Mouse (Mus musculus): ENCODE measurements around the gene Dtx4. TPM values are rescaled to one million over a fixed set of nuclear protein-coding genes. Genes with fewer than 3 reads are reported as not detected.

The Dtx4 gene
- total RNA-seq, 2 experiments from 2014 or later: 7.6 to 9.7 TPM

DNA sequence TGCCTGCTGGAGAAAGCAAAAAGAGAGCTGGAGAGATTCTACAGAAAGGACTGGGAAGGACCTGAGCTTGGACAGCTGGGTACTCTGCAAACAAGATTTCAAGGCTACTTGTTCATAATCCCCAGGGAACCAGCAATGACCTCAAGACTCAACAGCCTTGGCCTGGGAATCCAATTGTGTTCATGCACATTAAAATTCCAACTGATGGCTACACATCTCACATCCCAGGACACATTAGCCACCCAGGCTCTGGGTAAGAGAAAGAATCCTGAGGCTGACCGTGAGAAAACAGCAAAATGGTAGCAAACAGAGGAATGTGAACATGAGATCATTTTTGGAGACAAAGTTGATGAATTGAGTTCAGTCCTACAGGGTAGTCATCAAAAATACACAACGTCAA lies 5.0 kb downstream of the Dtx4 start:
- no peak for DNase-seq
- intact Hi-C loops (cut with DNase I): no loop called here

DNA sequence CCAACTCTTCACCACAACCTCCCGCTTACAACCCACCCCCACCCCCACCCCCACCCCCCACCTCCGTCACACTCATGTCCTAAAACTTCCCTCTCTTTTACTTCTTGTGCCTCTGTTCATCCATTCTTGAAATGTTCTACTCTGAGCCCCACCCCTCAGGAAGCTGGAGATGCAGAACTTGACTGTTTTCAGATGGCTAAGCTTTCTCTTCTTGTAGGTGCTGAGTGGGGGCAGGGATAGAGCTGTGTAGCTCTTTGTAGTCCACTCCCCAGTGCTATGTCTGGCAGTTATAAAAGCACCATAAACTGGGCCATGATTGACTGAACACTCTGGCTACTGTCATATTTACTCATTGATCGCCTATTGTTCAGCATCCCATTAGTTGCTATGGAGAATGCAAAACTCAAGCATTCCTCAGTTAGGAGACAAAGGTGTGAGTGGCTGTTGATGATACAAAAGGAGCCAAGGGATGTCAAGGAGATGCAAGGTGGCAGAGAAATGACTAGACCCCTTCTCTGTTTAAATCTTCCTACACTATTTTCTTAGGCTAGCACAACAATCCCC lies 6.2 kb downstream of the Dtx4 start:
- intact Hi-C loops (cut with DNase I): no loop called here
- DNase-seq: no peak

DNA sequence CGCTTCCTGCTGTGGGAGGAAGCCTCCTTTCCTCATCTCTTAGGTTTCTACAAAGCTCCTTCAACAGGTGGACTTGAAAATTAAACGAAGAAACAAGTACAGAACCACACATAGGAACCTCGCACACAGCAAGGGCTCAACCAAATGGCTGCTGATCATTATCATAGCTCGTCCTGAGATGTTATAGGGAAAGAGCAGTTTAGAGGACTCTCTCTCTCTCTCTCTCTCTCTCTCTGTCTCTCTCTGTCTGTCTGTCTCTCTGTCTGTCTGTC lies 7.1 kb downstream of the Dtx4 start:
- DNase-seq: no peak
- intact Hi-C loops (cut with DNase I): no loop called here

DNA sequence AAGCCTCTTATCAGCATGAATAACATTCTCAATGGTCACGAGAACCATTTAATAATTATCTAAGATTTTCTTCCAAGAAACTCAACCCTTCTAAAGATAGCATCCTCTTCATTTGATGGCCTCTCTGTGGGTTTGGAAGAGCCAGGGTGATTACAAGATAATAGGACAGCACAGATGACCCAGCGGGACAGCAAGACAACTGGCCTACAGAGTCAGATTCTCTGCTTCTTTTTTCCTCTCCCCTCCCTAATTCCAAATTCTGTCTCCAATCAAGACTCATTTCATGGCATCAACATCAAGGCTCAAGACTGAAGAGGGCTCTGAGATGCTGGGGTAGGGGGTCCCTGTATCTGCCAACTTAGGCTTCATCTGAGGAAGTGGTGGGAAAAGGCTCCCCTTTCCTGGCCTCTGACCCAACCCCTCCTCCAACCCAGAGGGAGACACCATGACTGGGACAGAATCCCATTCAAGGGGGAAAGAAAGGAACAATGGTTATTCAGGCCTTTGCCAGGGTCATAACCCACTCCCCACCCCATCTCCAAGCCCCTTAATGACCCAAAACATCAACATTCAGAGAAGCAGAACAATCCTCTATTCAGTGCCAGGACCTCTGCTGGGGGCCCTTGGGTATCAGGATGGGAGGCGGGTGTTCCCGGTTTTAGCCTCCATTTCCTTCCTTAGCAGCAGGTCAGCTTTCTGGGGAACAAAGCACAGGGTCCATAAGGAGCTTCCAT lies 7.6 kb downstream of the Dtx4 start:
- intact Hi-C loops (cut with DNase I): no loop called here

DNA sequence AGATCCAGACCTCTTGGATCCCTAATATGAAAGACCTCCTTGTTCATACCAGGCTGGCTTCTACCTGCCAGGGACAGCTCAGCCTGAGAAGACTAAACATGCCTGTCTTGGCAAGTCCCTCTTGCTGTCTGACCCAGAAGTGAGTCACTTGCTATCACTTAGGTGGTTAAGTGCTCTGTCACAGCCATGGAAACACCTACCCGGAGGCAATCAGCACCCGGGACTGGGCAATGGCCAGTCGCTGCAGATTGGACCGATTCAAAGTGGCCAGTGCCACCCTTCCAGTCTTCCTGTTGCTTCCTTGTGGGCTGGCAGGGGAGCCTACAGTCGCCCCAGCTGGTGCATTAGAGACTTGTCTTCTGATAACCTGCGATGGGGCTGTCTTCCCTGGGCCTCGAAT lies 9.6 kb downstream of the Dtx4 start:
- no peak for DNase-seq
- intact Hi-C loops (cut with DNase I): no loop called here

More for the DNA sequence above, 7.6 kb downstream of the Dtx4 start:
- DNase-seq: no peak

DNA sequence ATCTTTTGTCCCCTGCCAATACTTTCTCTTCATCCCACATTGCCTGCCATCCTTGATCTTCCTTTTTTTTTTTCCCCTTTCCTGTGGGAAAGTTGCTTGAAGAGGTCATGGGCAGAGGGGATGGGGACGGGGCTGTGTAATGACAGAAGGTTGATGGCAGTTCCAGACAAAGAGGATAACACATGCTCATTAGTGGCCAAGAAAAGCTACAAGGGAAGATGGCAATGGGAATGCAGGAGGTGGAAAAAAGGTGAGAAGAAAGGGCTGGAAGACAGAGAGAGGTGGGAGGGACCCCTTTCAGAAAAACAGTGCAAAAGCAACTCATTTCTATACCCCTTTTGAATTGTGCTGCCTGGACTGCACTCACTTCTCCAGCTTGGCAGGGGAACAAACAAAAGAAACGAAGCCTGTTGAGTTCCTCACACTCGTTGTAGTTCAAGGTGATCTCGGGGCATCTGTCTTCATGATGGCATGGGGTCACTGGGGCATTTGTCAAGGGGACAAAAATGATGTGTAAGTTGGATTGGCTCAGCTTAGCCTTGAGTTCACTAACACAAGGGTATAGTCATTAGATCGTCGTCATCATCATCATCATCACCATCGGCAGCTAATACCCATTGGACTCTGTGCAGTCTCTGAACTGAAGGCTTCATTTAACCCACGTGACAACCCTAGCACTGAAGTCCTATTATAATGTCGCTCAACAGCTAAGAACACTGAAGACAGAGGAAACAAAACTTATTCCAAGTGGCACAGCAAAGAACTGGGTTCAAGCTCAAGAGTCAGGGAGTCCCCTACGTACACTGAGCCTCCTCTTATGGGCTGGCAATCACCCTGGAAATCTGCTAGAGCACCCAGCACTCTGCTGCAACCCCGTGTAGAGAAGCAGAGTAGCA lies 11.3 kb downstream of the Dtx4 start:
- DNase-seq: no peak
- intact Hi-C loops (cut with DNase I): no loop called here

DNA sequence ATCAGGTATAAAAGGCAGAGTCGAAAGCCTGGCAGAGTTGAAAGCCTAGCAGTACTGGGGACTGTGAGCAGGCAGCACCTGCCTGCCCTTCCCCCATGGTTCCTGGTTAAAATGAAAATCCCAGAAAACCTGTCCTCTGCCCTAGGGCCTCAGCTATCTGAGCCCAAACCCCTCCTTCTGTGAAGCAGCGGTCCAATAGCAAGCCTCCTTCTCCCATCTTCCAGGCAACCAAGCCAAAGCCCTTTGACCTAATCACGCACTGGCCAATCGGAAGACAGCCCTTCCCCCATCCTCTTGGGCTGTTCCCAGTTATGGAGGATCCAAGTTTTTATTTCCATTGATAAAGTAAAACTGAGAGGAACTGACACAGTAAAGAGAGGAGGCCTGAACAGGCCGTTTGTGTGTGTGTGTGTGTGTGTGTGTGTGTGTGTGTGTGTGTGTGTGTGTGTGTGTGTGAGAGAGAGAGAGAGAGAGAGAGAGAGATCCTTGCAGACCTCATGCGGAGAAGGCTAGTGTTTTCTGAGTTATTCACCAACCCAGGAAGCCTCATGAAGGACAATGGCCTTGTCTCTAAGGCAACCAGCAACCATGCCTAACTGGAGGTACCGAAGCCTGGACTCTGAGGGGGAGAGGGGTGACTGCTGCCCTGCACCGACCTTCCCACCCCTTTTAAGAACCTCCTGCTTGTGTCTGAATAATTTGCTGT lies 12.1 kb downstream of the Dtx4 start:
- peak; percentile 34 to 63 for DNase-seq
- intact Hi-C loops (cut with DNase I): no loop called here

DNA sequence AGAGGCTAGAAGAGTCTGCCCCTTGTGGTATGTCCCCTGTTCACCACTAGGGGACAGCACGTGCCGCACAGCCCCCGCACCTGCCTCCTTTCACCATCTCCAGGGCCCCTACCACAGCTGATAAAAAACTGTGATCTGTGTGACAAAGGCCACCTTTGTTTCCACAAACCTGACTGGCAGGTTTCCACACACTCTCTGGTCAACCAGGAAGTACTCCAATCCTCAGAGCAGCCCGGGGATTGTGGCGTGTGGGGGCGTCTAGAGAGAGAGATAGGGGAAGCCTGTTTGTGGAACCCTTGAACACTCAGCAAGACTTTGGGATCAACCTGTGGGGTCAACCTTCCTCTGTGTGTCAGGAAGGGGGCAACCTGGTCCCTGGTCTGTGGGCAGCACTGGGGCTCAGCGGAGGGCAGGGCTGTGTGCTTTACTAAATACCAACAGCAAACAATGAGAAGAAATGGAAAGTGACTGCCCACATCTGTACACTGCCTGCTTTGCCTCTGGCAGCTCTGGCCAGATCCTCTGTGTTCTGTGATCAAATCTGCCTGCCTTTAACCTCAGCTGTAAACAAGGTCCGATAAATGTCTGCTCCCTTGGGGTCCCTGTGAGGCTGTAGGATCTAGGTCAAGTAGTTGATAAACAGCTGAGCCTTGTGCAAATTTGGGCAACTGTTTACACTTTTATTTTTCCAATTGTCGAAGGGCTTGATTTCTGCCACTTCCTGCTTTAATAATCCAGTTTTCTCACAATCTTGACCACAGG lies 12.9 kb downstream of the Dtx4 start:
- intact Hi-C loops (cut with DNase I): no loop called here

DNA sequence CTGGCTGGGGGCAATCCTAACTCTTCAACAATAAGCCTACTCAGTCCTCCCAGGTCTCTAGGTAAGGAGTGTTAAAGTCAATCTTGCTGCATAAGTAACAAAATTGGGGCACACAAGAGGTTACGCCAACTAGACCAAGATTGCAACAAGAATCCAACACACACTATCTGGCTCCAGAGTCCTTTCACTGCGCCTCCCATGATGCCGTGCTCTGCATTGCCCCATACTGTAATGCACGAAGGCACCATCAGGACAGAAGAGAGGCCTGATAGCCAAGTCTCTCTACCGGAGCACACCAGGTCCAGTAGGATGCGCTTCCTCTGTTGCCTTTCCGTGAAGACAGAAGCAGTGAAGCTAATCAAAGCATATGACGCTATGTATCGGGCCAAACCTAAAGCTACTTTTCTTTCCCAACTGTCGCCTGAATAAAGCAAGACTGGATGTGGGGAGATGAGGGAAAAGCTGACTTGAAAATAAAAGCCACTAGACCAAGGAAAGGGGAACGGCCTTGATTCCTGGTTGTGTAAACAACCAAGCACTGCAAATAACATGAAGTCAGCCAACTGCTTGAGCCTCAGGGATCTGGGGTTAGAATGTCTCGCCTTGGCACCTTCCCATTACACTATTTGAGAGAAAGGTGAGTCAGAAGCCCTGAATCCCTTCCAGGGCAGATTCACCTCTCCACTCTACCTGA lies 13.6 kb downstream of the Dtx4 start:
- no peak for DNase-seq
- intact Hi-C loops (cut with DNase I): no loop called here

More for the DNA sequence above, 12.9 kb downstream of the Dtx4 start:
- DNase-seq: no peak

DNA sequence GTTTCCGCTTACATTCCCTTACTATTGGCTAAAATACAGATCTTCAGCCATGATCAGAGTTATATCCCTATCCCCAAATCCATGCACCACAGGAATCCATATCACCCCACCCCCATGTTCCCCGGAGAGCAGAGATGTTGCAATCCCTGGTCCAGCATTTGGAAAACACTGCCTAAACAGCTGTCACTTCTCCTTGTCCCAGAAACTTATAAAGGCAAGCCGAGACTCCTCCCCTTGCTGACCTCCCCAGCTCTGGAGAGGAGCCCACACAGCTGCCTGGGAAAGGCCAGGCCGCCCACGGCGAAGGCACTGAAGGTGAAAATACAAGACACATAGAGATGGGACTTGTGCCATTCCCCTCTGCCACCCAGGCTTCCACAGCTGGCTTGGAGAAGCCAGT lies 14.4 kb downstream of the Dtx4 start:
- intact Hi-C loops (cut with DNase I): no loop called here
- peak; percentile 82 to 86 for DNase-seq

DNA sequence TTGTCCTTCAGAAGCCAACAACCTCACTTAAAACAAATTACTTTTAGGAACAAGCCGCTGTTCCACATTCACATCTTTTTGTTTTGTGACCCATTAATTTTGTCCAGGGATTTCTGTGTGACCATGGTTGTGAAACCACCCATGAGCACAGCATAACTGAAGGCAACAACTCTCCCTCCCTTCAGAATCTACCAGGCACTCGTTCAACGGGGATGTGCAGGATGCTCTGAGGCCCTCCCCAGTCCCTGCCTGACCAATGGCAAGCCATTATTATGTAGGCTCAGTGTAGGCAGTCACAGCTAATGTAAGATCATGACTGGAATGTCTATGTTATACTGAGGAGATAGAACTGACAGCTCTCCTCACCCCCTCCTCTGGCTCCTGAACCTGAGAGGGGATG lies 15.6 kb downstream of the Dtx4 start:
- intact Hi-C loops (cut with DNase I): no loop called here
- DNase-seq: no peak

DNA sequence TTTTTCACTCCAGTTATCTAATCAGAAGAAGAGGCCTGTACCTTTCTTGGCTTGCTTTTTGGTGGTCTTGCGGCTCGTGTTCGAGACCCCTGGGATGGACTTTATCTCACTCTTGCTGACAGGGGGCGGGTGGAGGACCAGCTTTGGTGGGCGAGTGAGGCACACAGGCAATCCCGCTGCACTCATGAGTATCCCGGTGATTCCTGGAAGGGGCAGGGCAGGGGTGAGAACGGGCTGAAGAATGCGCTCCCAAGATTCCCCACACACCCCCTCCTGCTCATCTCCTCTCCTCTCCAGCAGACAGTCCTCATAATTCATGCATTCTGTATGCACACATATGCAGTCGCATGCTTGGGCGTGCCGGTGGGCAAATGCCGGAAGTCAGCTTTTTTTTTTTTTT lies 16.0 kb downstream of the Dtx4 start:
- intact Hi-C loops (cut with DNase I): no loop called here

DNA sequence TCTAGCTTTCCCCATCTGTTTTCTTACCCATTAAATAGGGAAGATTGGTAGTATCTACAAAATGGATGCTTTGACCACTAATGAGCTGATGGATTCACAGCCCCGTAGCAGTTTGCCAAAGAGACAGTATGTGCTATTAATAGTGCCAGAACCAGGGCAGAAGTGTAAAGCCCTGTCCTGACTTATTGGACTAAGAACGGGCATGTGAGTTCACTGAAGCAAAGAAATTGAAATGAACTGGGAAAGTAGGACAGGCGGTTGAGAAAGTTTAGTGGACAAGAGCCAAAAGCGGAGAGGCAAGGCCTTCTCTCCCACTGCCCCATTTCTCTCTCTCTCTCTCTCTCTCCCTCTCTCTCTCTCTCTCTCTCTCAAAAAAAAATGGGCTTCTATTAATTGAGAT lies 17.0 kb downstream of the Dtx4 start:
- intact Hi-C loops (cut with DNase I): no loop called here
- DNase-seq: no peak

More for the DNA sequence above, 16.0 kb downstream of the Dtx4 start:
- DNase-seq: no peak

DNA sequence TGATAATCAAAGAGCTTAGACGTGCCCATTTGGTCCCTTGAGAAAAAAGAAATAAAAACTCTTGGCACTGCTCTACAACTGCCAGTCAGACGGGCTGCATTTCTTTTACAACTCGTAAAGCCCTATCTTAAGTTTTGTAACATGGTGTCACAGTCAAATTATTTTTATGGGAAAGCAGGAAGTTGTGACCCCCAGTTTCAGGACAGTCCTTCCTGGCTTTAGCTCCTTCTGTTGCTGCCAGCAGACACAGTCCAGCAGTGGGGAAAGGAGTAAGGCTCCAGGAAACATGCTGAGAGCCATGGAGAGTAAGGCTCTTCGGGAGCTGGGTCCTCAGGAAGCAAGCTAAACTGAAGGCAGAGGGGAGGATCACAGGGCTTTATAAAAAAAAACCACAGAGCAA lies 17.5 kb downstream of the Dtx4 start:
- intact Hi-C loops (cut with DNase I): no loop called here
- DNase-seq: peak; percentile 45 to 49

DNA sequence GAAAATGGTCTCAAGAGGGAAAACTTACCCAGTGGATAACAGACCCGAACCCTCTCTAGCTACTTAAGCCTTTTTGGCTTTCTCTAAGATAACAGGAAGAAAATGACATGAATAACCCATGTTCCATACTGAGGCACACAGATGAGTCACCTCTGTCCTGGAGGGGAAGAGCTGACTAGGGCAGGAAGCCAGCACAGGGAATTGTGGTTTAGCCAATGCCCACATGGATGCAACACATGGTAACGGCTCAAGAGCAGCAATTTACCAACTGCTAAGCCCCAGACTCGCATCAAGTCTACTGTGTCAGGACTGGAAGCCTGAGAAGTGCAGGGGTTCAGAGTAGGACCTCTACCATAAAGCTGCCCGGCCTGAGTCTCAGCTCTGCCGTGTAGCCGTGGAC lies 22.9 kb downstream of the Dtx4 start:
- intact Hi-C loops (cut with DNase I): no loop called here
- no peak for DNase-seq

DNA sequence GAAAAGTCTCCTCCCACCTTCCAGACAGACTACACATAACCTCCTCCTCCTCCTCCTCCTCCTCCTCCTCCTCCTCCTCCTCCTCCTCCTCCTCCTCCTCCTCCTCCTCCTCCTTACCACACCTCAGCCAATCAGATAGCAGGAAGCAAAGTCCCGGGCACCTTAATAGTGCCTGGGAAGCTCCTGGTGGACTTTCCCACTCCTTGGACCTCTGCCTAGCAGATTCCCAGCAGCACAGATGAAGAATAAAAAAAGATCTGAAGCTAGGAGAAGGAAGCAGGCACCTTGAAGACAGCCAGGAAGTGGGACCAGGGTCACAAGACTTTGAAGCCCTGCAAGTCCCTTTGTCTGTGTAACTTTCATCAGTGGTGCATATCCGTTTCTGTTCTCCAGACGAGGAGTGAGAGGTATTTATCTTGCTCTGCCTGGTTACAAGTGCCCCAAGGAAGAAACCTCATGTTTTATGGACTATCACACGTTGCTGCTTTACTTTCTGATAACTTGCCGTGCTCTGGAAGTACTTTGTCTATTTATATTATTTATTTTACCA lies 24.5 kb downstream of the Dtx4 start:
- no peak for DNase-seq
- intact Hi-C loops (cut with DNase I): no loop called here

DNA sequence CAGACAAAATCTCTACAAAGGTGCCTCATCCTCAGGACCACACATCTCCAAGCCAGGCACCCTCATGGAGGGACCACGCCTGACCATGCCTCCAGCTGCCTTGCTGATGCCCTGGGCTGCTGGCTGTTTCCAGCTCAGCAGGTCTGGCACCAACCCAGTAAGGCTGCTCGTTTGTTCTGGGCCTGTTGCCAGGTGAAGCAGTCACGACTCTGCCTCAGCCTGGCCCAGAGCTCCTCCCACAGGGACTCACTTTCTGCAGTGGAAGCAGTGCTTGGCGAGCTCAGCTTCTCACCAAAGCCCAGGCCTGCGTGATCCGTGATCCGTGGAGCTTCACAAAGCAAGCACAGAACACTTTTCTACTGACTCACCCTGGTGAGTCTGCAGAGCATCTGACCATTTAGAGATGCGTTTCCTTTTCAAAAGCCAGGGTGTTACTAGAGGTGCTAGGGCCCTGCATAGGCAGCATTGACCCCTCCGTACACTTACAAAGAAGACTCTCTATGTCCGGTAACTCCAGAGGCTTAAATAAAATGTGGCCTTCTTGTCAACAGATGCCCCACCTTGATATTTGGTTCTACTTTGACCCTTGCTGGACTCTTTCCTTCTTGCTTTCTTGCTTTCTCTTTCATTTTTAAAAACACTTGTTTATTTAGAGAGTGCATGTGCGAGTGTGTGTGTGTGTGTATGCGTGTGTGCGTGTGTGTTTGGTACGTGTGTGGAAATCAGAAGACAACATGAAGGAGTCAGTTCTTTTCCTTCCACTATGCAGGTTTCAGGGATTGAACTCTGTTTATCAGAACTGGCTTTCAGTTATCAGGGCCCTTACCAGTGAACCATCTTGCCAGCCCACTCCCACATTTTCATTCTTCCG lies 25.6 kb downstream of the Dtx4 start:
- intact Hi-C loops (cut with DNase I): no loop called here
- DNase-seq: peak; percentile 89 to 93

DNA sequence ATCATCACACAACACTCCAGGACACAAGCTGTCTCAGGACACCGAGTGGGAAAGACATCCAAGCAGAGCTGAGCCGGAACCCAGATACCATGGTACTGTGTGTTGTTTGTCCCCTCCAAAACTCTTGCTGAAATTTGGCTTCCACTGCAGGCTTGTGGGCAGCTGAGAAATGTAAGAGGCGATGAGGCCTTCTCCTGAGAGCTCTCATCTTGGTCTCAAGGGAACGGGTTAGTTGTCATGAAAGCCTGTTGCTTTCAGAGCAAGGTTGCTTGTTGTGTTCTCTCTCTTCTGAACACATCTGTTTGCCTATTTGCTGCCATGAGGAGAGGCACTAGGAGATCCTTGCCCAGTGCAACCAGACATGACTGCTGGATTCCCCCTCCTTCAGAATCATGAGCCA lies 27.3 kb downstream of the Dtx4 start:
- no peak for DNase-seq
- intact Hi-C loops (cut with DNase I): no loop called here

DNA sequence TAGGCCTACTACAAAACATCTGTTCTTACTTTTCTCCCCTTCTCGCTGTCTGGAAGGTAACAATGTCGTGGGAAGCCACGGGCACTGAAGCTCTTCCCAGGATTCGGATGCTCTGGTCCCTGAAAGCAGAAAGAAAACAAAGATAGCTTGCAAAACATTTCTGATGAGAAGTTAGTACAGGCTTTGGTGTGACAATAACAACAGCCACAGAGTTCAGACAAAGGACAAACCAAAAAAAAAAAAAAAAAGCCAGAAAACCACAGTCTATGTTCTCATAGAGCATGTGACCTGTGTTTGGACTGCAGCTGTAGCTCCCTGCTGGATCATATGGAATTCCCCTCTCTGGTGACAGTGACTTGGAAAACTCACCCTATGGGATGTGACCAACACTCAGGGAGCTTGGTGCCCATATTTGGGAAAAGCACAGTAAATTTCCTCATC lies 28.0 kb downstream of the Dtx4 start:
- no peak for DNase-seq
- intact Hi-C loops (cut with DNase I): no loop called here
